Mouse (Mus musculus): Measurements from ENCODE around the gene Pigs. TPM values are rescaled to one million over a fixed set of nuclear protein-coding genes. Genes with fewer than 3 reads are reported as not detected.

Gene Pigs
- polyA plus RNA-seq, 1 experiment: 77.3 TPM

GRCm38 (mm10) chr11:78372610-78373009 is 44.4 kb downstream of the Pigs start:
- Histone ChIP-seq H3K4me3 (ENCODE audit: insufficient read depth, low read length) (no peak overlapping the region), H3K4me1 (ENCODE audit: control insufficient read depth, insufficient read depth, low read length) (no peaks in the 10 kb centered on the region), H3K27ac (ENCODE audit: insufficient read depth, low read length) (no peak overlapping the region)
- no peak for TF ChIP-seq CTCF (IDR thresholded peaks at IDR 0.05; ENCODE audit: extremely low read depth, insufficient read depth, low read length)
- no peak for TF ChIP-seq POLR2A (IDR thresholded peaks at IDR 0.05; ENCODE audit: extremely low read depth, insufficient read depth, low read length)

- TF ChIP-seq POLR2A (IDR thresholded peaks at IDR 0.05; ENCODE audit: extremely low read depth, insufficient read depth, low read length): no peak
- TF ChIP-seq CTCF (IDR thresholded peaks at IDR 0.05; ENCODE audit: extremely low read depth, insufficient read depth, low read length): no peak
- no peaks in the 10 kb centered on the region for H3K4me1 ChIP-seq (ENCODE audit: control insufficient read depth, insufficient read depth, low read length)
- no peak overlapping the region for H3K27ac ChIP-seq (ENCODE audit: insufficient read depth, low read length)
- H3K4me3 ChIP-seq (ENCODE audit: insufficient read depth, low read length): no peak overlapping the region
Observed at GRCm38 (mm10) chr11:78374147-78374546, 45.9 kb downstream of the Pigs start.

- no peak for TF ChIP-seq POLR2A (IDR thresholded peaks at IDR 0.05; ENCODE audit: extremely low read depth, insufficient read depth, low read length)
- TF ChIP-seq CTCF (IDR thresholded peaks at IDR 0.05; ENCODE audit: extremely low read depth, insufficient read depth, low read length): no peak
- H3K27ac ChIP-seq (ENCODE audit: insufficient read depth, low read length): no peak overlapping the region
- no peaks in the 10 kb centered on the region for H3K4me1 ChIP-seq (ENCODE audit: control insufficient read depth, insufficient read depth, low read length)
- no peak overlapping the region for H3K4me3 ChIP-seq (ENCODE audit: insufficient read depth, low read length)
Observed at GRCm38 (mm10) chr11:78377549-78378159, 49.4 kb downstream of the Pigs start.

- Histone ChIP-seq H3K4me1 (ENCODE audit: control insufficient read depth, insufficient read depth, low read length) (no peaks in the 10 kb centered on the region), H3K27ac (ENCODE audit: insufficient read depth, low read length) (no peak overlapping the region), H3K4me3 (ENCODE audit: insufficient read depth, low read length) (no peak overlapping the region)
- TF ChIP-seq CTCF (IDR thresholded peaks at IDR 0.05; ENCODE audit: extremely low read depth, insufficient read depth, low read length) (no peak), POLR2A (IDR thresholded peaks at IDR 0.05; ENCODE audit: extremely low read depth, insufficient read depth, low read length) (no peak)
Observed at GRCm38 (mm10) chr11:78380351-78380750, 52.1 kb downstream of the Pigs start.

- TF ChIP-seq CTCF (IDR thresholded peaks at IDR 0.05; ENCODE audit: extremely low read depth, insufficient read depth, low read length) (no peak), POLR2A (IDR thresholded peaks at IDR 0.05; ENCODE audit: extremely low read depth, insufficient read depth, low read length) (no peak)
- H3K4me3 ChIP-seq (ENCODE audit: insufficient read depth, low read length): no peak overlapping the region
- H3K4me1 ChIP-seq (ENCODE audit: control insufficient read depth, insufficient read depth, low read length): no peaks in the 10 kb centered on the region
- no peak overlapping the region for H3K27ac ChIP-seq (ENCODE audit: insufficient read depth, low read length)
Observed at GRCm38 (mm10) chr11:78380996-78381395, 52.8 kb downstream of the Pigs start.

- TF ChIP-seq POLR2A (IDR thresholded peaks at IDR 0.05; ENCODE audit: extremely low read depth, insufficient read depth, low read length): no peak
- no peak for TF ChIP-seq CTCF (IDR thresholded peaks at IDR 0.05; ENCODE audit: extremely low read depth, insufficient read depth, low read length)
- Histone ChIP-seq H3K27ac (ENCODE audit: insufficient read depth, low read length) (no peak overlapping the region), H3K4me3 (ENCODE audit: insufficient read depth, low read length) (no peak overlapping the region), H3K4me1 (ENCODE audit: control insufficient read depth, insufficient read depth, low read length) (no peaks in the 10 kb centered on the region)
Observed at GRCm38 (mm10) chr11:78382286-78382685, 54.1 kb downstream of the Pigs start.

DNA sequence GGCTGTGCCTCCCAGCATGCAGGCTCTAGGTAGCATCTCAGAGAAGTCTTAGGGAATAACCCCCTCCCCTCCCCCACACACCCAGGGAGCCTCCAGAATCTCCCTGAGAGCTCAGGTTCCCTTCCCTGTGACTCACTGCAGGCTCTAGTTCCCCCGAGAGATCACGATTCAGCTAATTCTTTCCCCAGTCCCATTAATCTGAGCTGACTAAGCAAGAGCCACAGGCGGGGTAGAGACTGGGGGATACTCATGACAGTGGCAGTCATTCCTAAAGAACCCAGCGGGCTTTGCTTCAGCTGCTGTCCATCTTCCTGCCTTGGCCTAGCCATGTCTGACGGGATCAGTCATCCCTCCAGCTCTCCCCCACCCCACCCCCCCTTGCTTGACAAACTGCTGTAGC is 54.5 kb downstream of the Pigs start:
- no peak overlapping the region for H3K4me3 ChIP-seq (ENCODE audit: insufficient read depth, low read length)
- no peak for TF ChIP-seq CTCF (IDR thresholded peaks at IDR 0.05; ENCODE audit: extremely low read depth, insufficient read depth, low read length)
- TF ChIP-seq POLR2A (IDR thresholded peaks at IDR 0.05; ENCODE audit: extremely low read depth, insufficient read depth, low read length): no peak
- H3K4me1 ChIP-seq (ENCODE audit: control insufficient read depth, insufficient read depth, low read length): no peaks in the 10 kb centered on the region
- H3K27ac ChIP-seq (ENCODE audit: insufficient read depth, low read length): no peak overlapping the region

GRCm38 (mm10) chr11:78385776-78386175 is 57.6 kb downstream of the Pigs start:
- Histone ChIP-seq H3K27ac (ENCODE audit: insufficient read depth, low read length) (no peak overlapping the region), H3K4me3 (ENCODE audit: insufficient read depth, low read length) (no peak overlapping the region), H3K4me1 (ENCODE audit: control insufficient read depth, insufficient read depth, low read length) (no peaks in the 10 kb centered on the region)
- TF ChIP-seq POLR2A (IDR thresholded peaks at IDR 0.05; ENCODE audit: extremely low read depth, insufficient read depth, low read length) (no peak), CTCF (IDR thresholded peaks at IDR 0.05; ENCODE audit: extremely low read depth, insufficient read depth, low read length) (no peak)

DNA sequence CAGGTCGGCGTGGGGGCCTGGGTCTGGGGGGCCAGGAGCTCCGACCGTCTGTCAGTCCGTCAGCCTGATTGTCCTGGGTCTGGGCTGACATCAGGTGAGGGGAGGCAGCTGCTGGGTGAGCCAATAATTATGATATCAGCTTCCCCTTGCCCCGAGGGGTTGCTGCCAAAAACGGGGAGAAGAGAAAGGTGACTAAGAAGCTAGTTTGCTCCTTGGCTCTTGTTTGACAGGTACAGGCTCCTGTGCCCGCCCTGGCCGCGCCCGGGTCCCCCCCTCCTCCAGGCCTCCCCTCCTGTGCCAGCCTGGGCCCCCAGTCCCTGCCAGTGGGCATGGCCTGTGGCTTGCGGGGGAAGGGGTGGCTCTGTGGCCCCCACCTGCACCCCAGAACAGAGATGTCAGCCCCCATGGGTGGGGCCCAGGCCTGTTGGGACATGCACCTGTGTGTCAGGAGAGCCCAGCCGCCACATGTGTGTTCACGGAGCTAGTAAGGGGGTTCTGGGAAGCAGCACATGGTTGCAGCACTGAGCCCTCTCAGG is 58.4 kb downstream of the Pigs start, which contains the start of gene Foxn1:
Gene Foxn1 (minus strand): TSS at position 51 of the 536 bp plus-strand sequence.
- Histone ChIP-seq H3K27ac (ENCODE audit: insufficient read depth, low read length) (no peak within 1 kb of the TSS), H3K4me1 (ENCODE audit: control insufficient read depth, insufficient read depth, low read length) (no peaks in the 10 kb centered on the region)

More for the DNA sequence above, 58.4 kb downstream of the Pigs start, which contains the start of gene Foxn1:
- H3K4me3 ChIP-seq (ENCODE audit: insufficient read depth, low read length): no peak within 1 kb of the TSS
- no peak for TF ChIP-seq POLR2A (IDR thresholded peaks at IDR 0.05; ENCODE audit: extremely low read depth, insufficient read depth, low read length)
- no peak for TF ChIP-seq CTCF (IDR thresholded peaks at IDR 0.05; ENCODE audit: extremely low read depth, insufficient read depth, low read length)

Other genes starting within 250 kb of the Pigs start
- 26.0 and 26.1 TPM in 2 replicates for gene Eral1, start 248.0 kb upstream of the Pigs start, polyA plus RNA-seq (2012; rRNA removed)
- 19.1 and 19.5 TPM in 2 replicates for gene Fam222b, start 233.8 kb upstream of the Pigs start, polyA plus RNA-seq (2012; rRNA removed)
- 17.1 and 19.6 TPM in 2 replicates for gene Traf4, start 162.8 kb upstream of the Pigs start, polyA plus RNA-seq (2012; rRNA removed)
- gene Nek8, start 151.7 kb upstream of the Pigs start, polyA plus RNA-seq (2012; rRNA removed): 5.4 and 6.2 TPM in 2 replicates
- 83.0 and 84.4 TPM in 2 replicates for gene Tlcd1, start 151.7 kb upstream of the Pigs start, polyA plus RNA-seq (2012; rRNA removed)
- gene Rpl23a, start 144.8 kb upstream of the Pigs start, polyA plus RNA-seq (2012; rRNA removed): 1,200 and 1,274 TPM in 2 replicates
- 46.6 and 56.0 TPM in 2 replicates for gene Rab34, start 140.0 kb upstream of the Pigs start, polyA plus RNA-seq (2012; rRNA removed)
- gene Proca1, start 135.0 kb upstream of the Pigs start, polyA plus RNA-seq (2012; rRNA removed): 6.2 TPM in 2 replicates
- gene Sdf2, start 82.7 kb upstream of the Pigs start, polyA plus RNA-seq (2012; rRNA removed): 111 and 115 TPM in 2 replicates
- gene Supt6, start 82.4 kb upstream of the Pigs start, polyA plus RNA-seq (2012; rRNA removed): 39.9 and 40.1 TPM in 2 replicates
- gene 2610507B11Rik, start 66.7 kb upstream of the Pigs start, polyA plus RNA-seq (2012; rRNA removed): 101 and 103 TPM in 2 replicates
- 31.8 and 39.1 TPM in 2 replicates for gene BC030499, start 37.6 kb upstream of the Pigs start, polyA plus RNA-seq (2012; rRNA removed)
- 29.6 and 35.1 TPM in 2 replicates for gene Spag5, start 26.9 kb upstream of the Pigs start, polyA plus RNA-seq (2012; rRNA removed)
- 1,609 and 1,659 TPM in 2 replicates for gene Aldoc, start 5.4 kb upstream of the Pigs start, polyA plus RNA-seq (2012; rRNA removed)
- gene Unc119, start 15.1 kb downstream of the Pigs start, polyA plus RNA-seq (2012; rRNA removed): 65.3 and 68.4 TPM in 2 replicates
- 0.02 TPM in 2 replicates for gene Foxn1, start 58.1 kb downstream of the Pigs start, polyA plus RNA-seq (2012; rRNA removed)
- gene Slc13a2, start 93.8 kb downstream of the Pigs start, polyA plus RNA-seq (2012; rRNA removed): 0.04 TPM in 1 of 2 replicates, not detected in the other
- 13.6 and 14.7 TPM in 2 replicates for gene Slc46a1, start 137.3 kb downstream of the Pigs start, polyA plus RNA-seq (2012; rRNA removed)
- 26.2 and 27.0 TPM in 2 replicates for gene Sarm1, start 169.3 kb downstream of the Pigs start, polyA plus RNA-seq (2012; rRNA removed)
- gene Vtn, start 170.7 kb downstream of the Pigs start, polyA plus RNA-seq (2012; rRNA removed): 159 and 182 TPM in 2 replicates
- 3.3 and 4.3 TPM in 2 replicates for gene Sebox, start 175.0 kb downstream of the Pigs start, polyA plus RNA-seq (2012; rRNA removed)
- gene Tmem199, start 183.8 kb downstream of the Pigs start, polyA plus RNA-seq (2012; rRNA removed): 57.8 and 62.4 TPM in 2 replicates
- 113 and 127 TPM in 2 replicates for gene Poldip2, start 183.8 kb downstream of the Pigs start, polyA plus RNA-seq (2012; rRNA removed)
- 38.2 and 38.9 TPM in 2 replicates for gene Tnfaip1, start 207.9 kb downstream of the Pigs start, polyA plus RNA-seq (2012; rRNA removed)
- 100 and 101 TPM in 2 replicates for gene Ift20, start 207.9 kb downstream of the Pigs start, polyA plus RNA-seq (2012; rRNA removed)
- gene Tmem97, start 222.4 kb downstream of the Pigs start, polyA plus RNA-seq (2012; rRNA removed): 17.8 and 20.8 TPM in 2 replicates

All from cortical plate, adult 2 months (tissue).